In the genomic region with DNA sequence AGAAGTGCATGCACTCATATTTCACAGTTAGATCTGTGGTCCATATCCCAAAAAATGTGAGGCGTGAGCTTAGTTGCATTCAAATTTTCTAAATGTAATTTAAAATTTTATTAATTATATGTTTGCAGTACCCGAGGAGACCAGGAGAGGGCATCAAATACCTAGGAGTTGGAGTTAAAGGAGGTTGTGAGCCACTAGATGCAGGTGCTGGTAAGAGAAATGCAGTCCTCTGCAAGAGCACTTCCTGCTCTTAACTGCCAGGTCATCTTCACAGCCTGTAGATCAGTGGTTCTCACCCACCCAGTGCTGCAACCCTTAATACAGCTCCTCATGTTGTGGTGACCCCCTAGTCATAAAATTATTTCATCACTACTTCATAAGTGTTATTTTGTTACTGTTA, we compare ENCODE assay signal across 9 mouse cellular contexts. TPM values are rescaled to one million over a fixed set of nuclear protein-coding genes. Genes with fewer than 3 reads are reported as not detected.
A peak's percentile ranks its signal among the peaks of the same experiment; 100 is the strongest.
DNase-seq lines count a peak whose midpoint lies in the region; ATAC-seq and TF ChIP-seq lines count a peak whose summit lies in the region.
"Had no signal": no experiment of that assay in that cellular context is flagged by ENCODE, and none has a peak within 500 bp of the region (broad histone marks: within the 10 kb centered on the region; RNA-seq: fewer than 3 reads in every experiment).

No protein-coding gene starts in this region.

- H3K27ac ChIP-seq in left cerebral cortex, adult 2 months, result no peak overlapping the region

- DNase-seq in adrenal gland, postnatal 14 days, result peak; percentile 12
- no peak for DNase-seq in adrenal gland, postnatal 4 days (ENCODE audit: low spot score in 2 of 2)
- no peak for DNase-seq in left cerebral cortex, adult 2 months (ENCODE audit: extremely low spot score in 1 of 2, low spot score in 2 of 2)
- DNase-seq in left cerebral cortex, adult 9 months (ENCODE audit: low spot score in 2 of 2), result no peak
- peak; percentile 37 for DNase-seq in R1 (ENCODE audit: low read depth, low spot score)
- peak; percentile 66 for DNase-seq in naive thymus-derived CD4-positive, alpha-beta T cell, adult 2 months (ENCODE audit: low read depth)
- no peak for DNase-seq in layer of hippocampus, postnatal 36 days
- DNase-seq: gastrocnemius, postnatal 10 days had no signal

- intact Hi-C loops in left cerebral cortex, adult 2 months (cut with DNase I), result loop anchor here (1.0 kb wide), 1 partner anchor 167 kb away; no protein-coding TSS in a partner anchor

- ATAC-seq in activated CD4-positive, CD25-positive, alpha-beta regulatory T cell, adult 4 months, result no peak

- H3K4me3 ChIP-seq in left cerebral cortex, adult 2 months, result no peak overlapping the region

- peak; percentile 67 for TF ChIP-seq CTCF in left cerebral cortex, adult 2 months (IDR thresholded peaks at IDR 0.05)

RNA-seq across cellular contexts. Expression of a gene that starts 43.2 kb away (rescaled TPM):
- 3.5 and 5.1 TPM in 2 replicates for total RNA-seq in adrenal gland, postnatal 14 days (2021)
- total RNA-seq in adrenal gland, postnatal 4 days (2021), result 10 to 100 TPM; 13.1 to 15.6 TPM
- total RNA-seq in left cerebral cortex, adult 2 months (2021), result under 1 TPM; 0.75 to 0.91 TPM
- 10 to 100 TPM; 13.2 to 16.1 TPM for polyA plus RNA-seq in activated CD4-positive, CD25-positive, alpha-beta regulatory T cell, adult 4 months (2017; shearing (Covaris generic))
- total RNA-seq in layer of hippocampus, postnatal 36 days (2021), result 1 to 10 TPM; 1.5 to 2.0 TPM

Comparison
In these comparisons a context has a peak if more than half of its experiments do, and no peak if none do; other contexts are left out.
1. DNase-seq: peak in adrenal gland, postnatal 14 days (single experiment), R1 (single experiment) and naive thymus-derived CD4-positive, alpha-beta T cell, adult 2 months (single experiment); none in adrenal gland, postnatal 4 days (0 of 2), left cerebral cortex, adult 2 months (0 of 2), left cerebral cortex, adult 9 months (0 of 2) and layer of hippocampus, postnatal 36 days (0 of 2).